Mouse (Mus musculus) liver, embryonic 14.5 days (tissue): ENCODE measurements at regions not wholly inside any gene's neighbourhood (a gene's known extent, or its start where the extent isn't known, plus 50 kb on each side); places are given as distances from the start of the nearest gene placed in this dataset.

Source experiments
- CTCF ChIP-seq: IDR thresholded peaks from 2 replicates; pipeline ENCODE4 v1.5.1; 2016; ENCODE audit warnings: antibody characterized with exemption, low read depth, control low read depth
- EP300 ChIP-seq: IDR thresholded peaks from 2 replicates; pipeline ENCODE4 v1.6.1; 2016; ENCODE audit warnings: antibody characterized with exemption, low read depth

DNA sequence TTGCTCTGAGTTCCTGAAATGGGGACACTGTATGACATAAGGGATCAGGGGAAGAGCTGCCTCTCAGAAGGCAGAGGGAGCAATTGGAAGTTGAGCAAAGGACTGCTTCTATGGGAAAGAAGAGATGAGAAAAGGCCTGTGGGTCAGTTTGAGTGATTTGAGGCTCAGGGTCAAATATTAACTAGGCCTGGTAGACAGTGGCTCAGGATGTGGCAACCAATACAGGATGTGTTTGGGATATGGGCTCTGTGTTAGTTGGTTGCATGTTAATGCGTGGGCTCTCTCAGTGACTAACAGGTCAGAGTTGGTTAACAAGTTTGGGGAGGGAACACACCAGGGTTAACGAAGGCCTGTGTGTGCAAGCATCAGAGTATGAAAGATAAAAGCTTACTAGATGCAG is 169.3 kb upstream of the Gmds start:
- no peak for TF ChIP-seq CTCF
- no peak for TF ChIP-seq EP300
